Comparison of ENCODE assay signal across 8 mouse cellular contexts in genomic region chr11:11822181-11823095, GRCm38 (mm10). TPM values are rescaled to one million over a fixed set of nuclear protein-coding genes. Genes with fewer than 3 reads are reported as not detected.
DNase-seq lines count a peak whose midpoint lies in the region; ATAC-seq lines count a peak whose summit lies in the region.

No protein-coding gene starts in this region.

- no peaks in the 10 kb centered on the region for H3K27me3 ChIP-seq in heart, embryonic 10.5 days (ENCODE audit: insufficient read depth, poor library complexity, severe bottlenecking)
- no peaks in the 10 kb centered on the region for H3K27me3 ChIP-seq in hindbrain, embryonic 13.5 days
- H3K27me3 ChIP-seq in midbrain, embryonic 12.5 days, result no peaks in the 10 kb centered on the region

- ATAC-seq in hindbrain, embryonic 13.5 days (ENCODE audit: low FRiP score), result peak; percentile 26
- peak; percentile 0; the same call in 1 of the 2 replicates for ATAC-seq in midbrain, embryonic 12.5 days (ENCODE audit: low FRiP score, low read depth)

- DNase-seq in heart, embryonic 10.5 days (ENCODE audit: low spot score), result peak; percentile 90
- DNase-seq in heart, postnatal 14 days, result no peak
- DNase-seq in c-Kit-positive CD71-positive TER-119-positive erythroid progenitor cells, embryonic 14.5 days (ENCODE audit: low spot score), result peak; percentile 57
- no peak for DNase-seq in thymus, adult 18-20 months
- no peak for DNase-seq in right cerebral cortex, adult 18-20 months
- no peak for DNase-seq in thymus, postnatal 25 days

- H3K27ac ChIP-seq in heart, embryonic 10.5 days, result peak overlapping the region; percentile 98
- H3K27ac ChIP-seq in hindbrain, embryonic 13.5 days, result peak overlapping the region; percentile 86
- H3K27ac ChIP-seq in midbrain, embryonic 12.5 days (replicated peaks), result peak overlapping the region; percentile 87

- WGBS in heart, embryonic 10.5 days, result 5% methylated on average over 20 of the region's 20 CpGs
- 5% methylated on average over 20 of the region's 20 CpGs for WGBS in hindbrain, embryonic 13.5 days
- WGBS in midbrain, embryonic 12.5 days, result 3% methylated on average over 20 of the region's 20 CpGs

- H3K4me2 ChIP-seq in hindbrain, embryonic 13.5 days, result peak overlapping the region; percentile 44
- peak overlapping the region; percentile 19; the same call in 1 of the 2 replicates for H3K4me2 ChIP-seq in midbrain, embryonic 12.5 days (replicated peaks)

- H3K36me3 ChIP-seq in heart, embryonic 10.5 days, result no peaks in the 10 kb centered on the region
- no peaks in the 10 kb centered on the region for H3K36me3 ChIP-seq in hindbrain, embryonic 13.5 days
- no peaks in the 10 kb centered on the region for H3K36me3 ChIP-seq in midbrain, embryonic 12.5 days

- intact Hi-C loops in heart, postnatal 14 days (cut with DNase I), result no loop called here

- H3K9ac ChIP-seq in hindbrain, embryonic 13.5 days, result peak overlapping the region; percentile 61
- peak overlapping the region; percentile 12; the same call in 1 of the 2 replicates for H3K9ac ChIP-seq in midbrain, embryonic 12.5 days (replicated peaks)

- H3K4me1 ChIP-seq in heart, embryonic 10.5 days, result peaks cover 69% of the 10 kb centered on the region
- peaks cover 48% of the 10 kb centered on the region for H3K4me1 ChIP-seq in hindbrain, embryonic 13.5 days (replicated peaks)
- peaks cover 58% of the 10 kb centered on the region for H3K4me1 ChIP-seq in midbrain, embryonic 12.5 days

- H3K4me3 ChIP-seq in heart, embryonic 10.5 days, result peak overlapping the region; percentile 27
- H3K4me3 ChIP-seq in hindbrain, embryonic 13.5 days, result no peak overlapping the region
- H3K4me3 ChIP-seq in midbrain, embryonic 12.5 days, result no peak overlapping the region

- no peaks in the 10 kb centered on the region for H3K9me3 ChIP-seq in heart, embryonic 10.5 days
- H3K9me3 ChIP-seq in hindbrain, embryonic 13.5 days, result no peaks in the 10 kb centered on the region
- no peaks in the 10 kb centered on the region for H3K9me3 ChIP-seq in midbrain, embryonic 12.5 days

RNA-seq across cellular contexts. Expression of gene Fignl1, which starts 13.7 kb away (rescaled TPM):
- polyA plus RNA-seq in heart, embryonic 10.5 days (2016; fragmentation: Nextera tagmentation; extraction: Ambion mirVana), result 94.9 and 96.4 TPM in 2 replicates
- 1 to 10 TPM; 1.0 to 2.3 TPM for total RNA-seq in heart, postnatal 14 days (2021)
- polyA plus RNA-seq in hindbrain, embryonic 13.5 days (2015; fragmentation: Nextera tagmentation; extraction: Ambion mirVana), result 15.4 and 15.5 TPM in 2 replicates
- 58.1 and 58.5 TPM in 2 replicates for polyA plus RNA-seq in midbrain, embryonic 12.5 days (2016; fragmentation: Nextera tagmentation; extraction: Ambion mirVana)

Comparison
In these comparisons a context has a peak if more than half of its experiments do, and no peak if none do; other contexts are left out.
1. DNase-seq: peak in heart, embryonic 10.5 days (single experiment) and c-Kit-positive CD71-positive TER-119-positive erythroid progenitor cells, embryonic 14.5 days (single experiment); none in heart, postnatal 14 days (0 of 2), thymus, adult 18-20 months (0 of 2), right cerebral cortex, adult 18-20 months (single experiment) and thymus, postnatal 25 days (single experiment).
2. Peak in every context shown above with its lines, with median percentiles within 50 percentile points of each other: H3K27ac ChIP-seq.